Mouse (Mus musculus): ENCODE results near the gene Exog. TPM values are rescaled to one million over a fixed set of nuclear protein-coding genes. Genes with fewer than 3 reads are reported as not detected.

The Exog gene
- 45.8 and 47.3 TPM in 2 replicates for polyA plus RNA-seq (2016; fragmentation: Nextera tagmentation; extraction: Ambion mirVana)

GRCm38 (mm10) chr9:119444738-119445429 lies at the start of gene Exog:
Gene Exog (plus strand): TSS chr9:119444943.
- peak; percentile 96 for ATAC-seq (ENCODE audit: low FRiP score)
- peak within 1 kb of the TSS; percentile 95 for H3K9ac ChIP-seq
- H3K4me3 ChIP-seq (replicated peaks) = peak within 1 kb of the TSS; percentile 90
- under 1% methylated on average over 52 of the region's 52 CpGs for WGBS
- no peaks in the 10 kb centered on the region for H3K27me3 ChIP-seq
- H3K4me1 ChIP-seq = peaks cover 11% of the 10 kb centered on the region
- peak within 1 kb of the TSS; percentile 91 for H3K4me2 ChIP-seq
- H3K36me3 ChIP-seq (replicated peaks) = peaks cover 45% of the 10 kb centered on the region
- peak within 1 kb of the TSS; percentile 84 for H3K27ac ChIP-seq
- no peaks in the 10 kb centered on the region for H3K9me3 ChIP-seq

GRCm38 (mm10) chr9:119401351-119401750 lies 43.4 kb upstream of the Exog start:
- Histone ChIP-seq H3K4me3 (replicated peaks) (peak overlapping the region; percentile 98), H3K27ac (peak overlapping the region; percentile 99; the same call in 1 of the 2 replicates), H3K4me2 (peak overlapping the region; percentile 86), H3K4me1 (peaks cover 35% of the 10 kb centered on the region), H3K9me3 (no peaks in the 10 kb centered on the region), H3K9ac (peak overlapping the region; percentile 59), H3K36me3 (replicated peaks) (peaks cover 10% of the 10 kb centered on the region; the same call in 1 of the 2 replicates), H3K27me3 (no peaks in the 10 kb centered on the region)
- WGBS = 6% methylated on average over 7 of the region's 7 CpGs
- ATAC-seq (ENCODE audit: low FRiP score) = peak; percentile 7; the same call in 1 of the 2 replicates

GRCm38 (mm10) chr9:119401801-119402214 lies 42.9 kb upstream of the Exog start, which contains the start of gene Acvr2b:
Gene Acvr2b (plus strand): TSS chr9:119402118.
- Histone ChIP-seq H3K36me3 (replicated peaks) (peaks cover 14% of the 10 kb centered on the region; the same call in 1 of the 2 replicates), H3K27ac (peak within 1 kb of the TSS; percentile 99), H3K4me1 (peaks cover 38% of the 10 kb centered on the region), H3K9me3 (no peaks in the 10 kb centered on the region), H3K9ac (peak within 1 kb of the TSS; percentile 100), H3K4me2 (peak within 1 kb of the TSS; percentile 86), H3K27me3 (no peaks in the 10 kb centered on the region), H3K4me3 (replicated peaks) (peak within 1 kb of the TSS; percentile 98)
- under 1% methylated on average over 20 of the region's 32 CpGs for WGBS
- ATAC-seq (ENCODE audit: low FRiP score) = peak; percentile 96

GRCm38 (mm10) chr9:119402253-119403235 lies 42.2 kb upstream of the Exog start:
- no peaks in the 10 kb centered on the region for H3K27me3 ChIP-seq
- H3K36me3 ChIP-seq (replicated peaks) = peaks cover 21% of the 10 kb centered on the region
- H3K4me2 ChIP-seq = peak overlapping the region; percentile 86
- H3K4me3 ChIP-seq (replicated peaks) = peak overlapping the region; percentile 98
- peak; percentile 27 for ATAC-seq (ENCODE audit: low FRiP score)
- WGBS = 1% methylated on average over 113 of the region's 127 CpGs
- no peaks in the 10 kb centered on the region for H3K9me3 ChIP-seq
- peaks cover 45% of the 10 kb centered on the region for H3K4me1 ChIP-seq
- peak overlapping the region; percentile 100 for H3K9ac ChIP-seq
- peak overlapping the region; percentile 99 for H3K27ac ChIP-seq

GRCm38 (mm10) chr9:119403236-119403641 lies 41.5 kb upstream of the Exog start:
- H3K4me2 ChIP-seq = peak overlapping the region; percentile 86
- under 1% methylated on average over 26 of the region's 26 CpGs for WGBS
- H3K27ac ChIP-seq = peak overlapping the region; percentile 99
- ATAC-seq (ENCODE audit: low FRiP score) = peak; percentile 62
- H3K9me3 ChIP-seq = no peaks in the 10 kb centered on the region
- H3K4me3 ChIP-seq (replicated peaks) = peak overlapping the region; percentile 98
- H3K4me1 ChIP-seq = peaks cover 49% of the 10 kb centered on the region
- no peaks in the 10 kb centered on the region for H3K27me3 ChIP-seq
- peak overlapping the region; percentile 100 for H3K9ac ChIP-seq
- H3K36me3 ChIP-seq (replicated peaks) = peaks cover 28% of the 10 kb centered on the region

- Histone ChIP-seq H3K4me3 (replicated peaks) (peak overlapping the region; percentile 98), H3K4me1 (peaks cover 52% of the 10 kb centered on the region), H3K9ac (peak overlapping the region; percentile 100), H3K4me2 (peak overlapping the region; percentile 86), H3K36me3 (replicated peaks) (peaks cover 34% of the 10 kb centered on the region), H3K27me3 (no peaks in the 10 kb centered on the region), H3K9me3 (no peaks in the 10 kb centered on the region), H3K27ac (no peak overlapping the region)
- ATAC-seq (ENCODE audit: low FRiP score) = no peak
- 60% methylated on average over 5 of the region's 5 CpGs for WGBS
These were observed 40.7 kb upstream of the Exog start for GRCm38 (mm10) chr9:119404090-119404489.

- Histone ChIP-seq H3K4me2 (no peak overlapping the region), H3K4me3 (replicated peaks) (no peak overlapping the region), H3K4me1 (peaks cover 46% of the 10 kb centered on the region), H3K9me3 (peaks cover 13% of the 10 kb centered on the region; the same call in 1 of the 2 replicates), H3K27me3 (no peaks in the 10 kb centered on the region), H3K9ac (no peak overlapping the region), H3K36me3 (replicated peaks) (peaks cover 60% of the 10 kb centered on the region), H3K27ac (no peak overlapping the region)
- 83% methylated on average over 15 of the region's 15 CpGs for WGBS
- ATAC-seq (ENCODE audit: low FRiP score) = no peak
These were observed 36.9 kb upstream of the Exog start for GRCm38 (mm10) chr9:119407884-119408283.

GRCm38 (mm10) chr9:119408898-119409664 lies 35.7 kb upstream of the Exog start:
- Histone ChIP-seq H3K27me3 (no peaks in the 10 kb centered on the region), H3K4me3 (replicated peaks) (no peak overlapping the region), H3K9me3 (peaks cover 19% of the 10 kb centered on the region), H3K36me3 (replicated peaks) (peaks cover 66% of the 10 kb centered on the region), H3K4me2 (no peak overlapping the region), H3K9ac (no peak overlapping the region), H3K4me1 (peaks cover 40% of the 10 kb centered on the region), H3K27ac (no peak overlapping the region)
- no peak for ATAC-seq (ENCODE audit: low FRiP score)
- 86% methylated on average over 11 of the region's 11 CpGs for WGBS

GRCm38 (mm10) chr9:119409864-119410263 lies 34.9 kb upstream of the Exog start:
- H3K4me3 ChIP-seq (replicated peaks) = no peak overlapping the region
- ATAC-seq (ENCODE audit: low FRiP score) = no peak
- no peak overlapping the region for H3K27ac ChIP-seq
- H3K27me3 ChIP-seq = no peaks in the 10 kb centered on the region
- WGBS = 84% methylated on average over 5 of the region's 5 CpGs
- H3K36me3 ChIP-seq (replicated peaks) = peaks cover 66% of the 10 kb centered on the region
- no peak overlapping the region for H3K4me2 ChIP-seq
- no peak overlapping the region for H3K9ac ChIP-seq
- peaks cover 32% of the 10 kb centered on the region for H3K4me1 ChIP-seq
- H3K9me3 ChIP-seq = peaks cover 19% of the 10 kb centered on the region

- H3K27ac ChIP-seq = peak overlapping the region; percentile 42; the same call in 1 of the 2 replicates
- H3K9me3 ChIP-seq = peaks cover 5% of the 10 kb centered on the region
- no peaks in the 10 kb centered on the region for H3K27me3 ChIP-seq
- WGBS = 90% methylated on average over 18 of the region's 18 CpGs
- ATAC-seq (ENCODE audit: low FRiP score) = no peak
- no peak overlapping the region for H3K9ac ChIP-seq
- no peak overlapping the region for H3K4me3 ChIP-seq (replicated peaks)
- no peak overlapping the region for H3K4me2 ChIP-seq
- 0 out of 2 replicates have a peak, but pooled peaks cover 5% of the 10 kb centered on the region for H3K36me3 ChIP-seq (replicated peaks)
- peaks cover 29% of the 10 kb centered on the region for H3K4me1 ChIP-seq
These were observed 26.7 kb upstream of the Exog start for GRCm38 (mm10) chr9:119418025-119418424.

GRCm38 (mm10) chr9:119419852-119420438 lies 24.8 kb upstream of the Exog start:
- Histone ChIP-seq H3K9me3 (no peaks in the 10 kb centered on the region), H3K36me3 (replicated peaks) (0 out of 2 replicates have a peak, but pooled peaks cover 5% of the 10 kb centered on the region), H3K4me3 (replicated peaks) (no peak overlapping the region), H3K4me1 (peaks cover 34% of the 10 kb centered on the region), H3K9ac (peak overlapping the region; percentile 25; the same call in 1 of the 2 replicates), H3K4me2 (no peak overlapping the region), H3K27ac (0 out of 2 replicates have a peak overlapping the region, but pooled peaks have one; percentile 19), H3K27me3 (no peaks in the 10 kb centered on the region)
- ATAC-seq (ENCODE audit: low FRiP score) = no peak
- 84% methylated on average over 12 of the region's 12 CpGs for WGBS
